Mouse (Mus musculus) neural tube, embryonic 12.5 days (tissue): ENCODE results near the gene Nab2. TPM values are rescaled to one million over a fixed set of nuclear protein-coding genes. Genes with fewer than 3 reads are reported as not detected.

Source experiments
- ATAC-seq: fragments of 200-750 bp; cut with Nextera tagmentation; 2 replicates; pipeline ENCODE4 v1.8.0; 2017; ENCODE audit warnings: low read depth, mild to moderate bottlenecking, moderate TSS enrichment, moderate library complexity; ENCODE audit not compliant: low FRiP score
- H3K27ac ChIP-seq: fragments of 300-500 bp; sonication (generic); 2 replicates; pipeline ENCODE4 v1.5.1; 2016
- H3K27me3 ChIP-seq: fragments of 300-500 bp; sonication (generic); replicated peaks from 2 replicates; pipeline ENCODE4 v1.6.1; 2016; ENCODE audit warnings: mild to moderate bottlenecking
- H3K36me3 ChIP-seq: fragments of 300-500 bp; sonication (generic); 2 replicates; pipeline ENCODE4 v1.6.1; 2016; ENCODE audit warnings: mild to moderate bottlenecking
- H3K4me1 ChIP-seq: fragments of 300-500 bp; sonication (generic); 2 replicates; pipeline ENCODE4 v1.6.1; 2016
- H3K4me2 ChIP-seq: fragments of 300-500 bp; sonication (generic); replicated peaks from 2 replicates; pipeline ENCODE4 v1.6.1; 2016; ENCODE audit warnings: mild to moderate bottlenecking
- H3K4me3 ChIP-seq: fragments of 300-500 bp; sonication (generic); 2 replicates; pipeline ENCODE4 v1.5.1; 2016
- H3K9ac ChIP-seq: fragments of 300-500 bp; sonication (generic); 2 replicates; pipeline ENCODE4 v1.6.1; 2016; ENCODE audit warnings: mild to moderate bottlenecking
- H3K9me3 ChIP-seq: fragments of 300-500 bp; sonication (generic); 2 replicates; pipeline ENCODE4 v1.6.1; 2016; ENCODE audit warnings: mild to moderate bottlenecking
- WGBS: fragments of 180-500 bp; shearing (Covaris S2); methylation state at CpG from one replicate; pipeline ENCODE4 v1.1.7; 2016; 5-methylcytosine and 5-hydroxymethylcytosine counted together
- polyA plus RNA-seq: library from polyadenylated mRNA; unstranded; fragments of >200 nt; fragmentation: Nextera tagmentation; extraction: Ambion mirVana; gene quantifications from 2 replicates; pipeline ENCODE4 v1.2.1, GENCODE M21; 2016

The Nab2 gene
- polyA plus RNA-seq = 5.6 and 6.9 TPM in 2 replicates

GRCm38 (mm10) chr10:127668093-127669050 lies at the start of gene Nab2:
Gene Nab2, minus strand, starts transcription at chr10:127668568.
- peaks cover 39% of the 10 kb centered on the region; the same call in 1 of the 2 replicates for H3K4me1 ChIP-seq

DNA sequence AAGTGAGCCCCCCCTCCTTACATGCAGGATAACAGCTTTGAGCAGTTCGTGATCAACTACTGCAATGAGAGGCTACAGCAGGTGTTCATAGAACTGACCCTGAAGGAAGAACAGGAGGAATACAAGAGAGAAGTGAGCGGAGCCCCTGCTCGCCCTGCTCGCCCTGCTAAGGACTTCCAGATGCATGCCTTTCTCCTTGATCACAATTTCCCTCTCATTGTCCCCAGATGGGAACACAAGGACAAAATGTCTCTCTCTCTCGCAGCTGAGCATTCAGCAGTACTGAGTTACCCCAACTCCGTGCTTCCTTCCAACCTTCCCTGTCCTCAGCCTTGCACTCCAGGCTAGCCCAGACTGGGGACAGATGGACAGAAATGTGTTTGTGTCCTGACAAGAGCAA lies 44.4 kb upstream of the Nab2 start:
- Histone ChIP-seq H3K4me2 (no peak overlapping the region), H3K27me3 (no peaks in the 10 kb centered on the region), H3K4me3 (no peak overlapping the region), H3K9me3 (no peaks in the 10 kb centered on the region), H3K36me3 (no peaks in the 10 kb centered on the region), H3K4me1 (no peaks in the 10 kb centered on the region), H3K27ac (no peak overlapping the region), H3K9ac (no peak overlapping the region)
- 84% methylated on average over 6 of the region's 6 CpGs for WGBS
- ATAC-seq = no peak

More at GRCm38 (mm10) chr10:127668093-127669050, at the start of gene Nab2:
- Histone ChIP-seq H3K9me3 (no peaks in the 10 kb centered on the region), H3K27me3 (peaks cover 55% of the 10 kb centered on the region), H3K4me2 (peak within 1 kb of the TSS; percentile 82), H3K36me3 (no peaks in the 10 kb centered on the region), H3K27ac (peak within 1 kb of the TSS; percentile 54; the same call in 1 of the 2 replicates), H3K9ac (peak within 1 kb of the TSS; percentile 56), H3K4me3 (peak within 1 kb of the TSS; percentile 53)
- 3% methylated on average over 40 of the region's 40 CpGs for WGBS
- ATAC-seq = peak; percentile 19; the same call in 1 of the 2 replicates

DNA sequence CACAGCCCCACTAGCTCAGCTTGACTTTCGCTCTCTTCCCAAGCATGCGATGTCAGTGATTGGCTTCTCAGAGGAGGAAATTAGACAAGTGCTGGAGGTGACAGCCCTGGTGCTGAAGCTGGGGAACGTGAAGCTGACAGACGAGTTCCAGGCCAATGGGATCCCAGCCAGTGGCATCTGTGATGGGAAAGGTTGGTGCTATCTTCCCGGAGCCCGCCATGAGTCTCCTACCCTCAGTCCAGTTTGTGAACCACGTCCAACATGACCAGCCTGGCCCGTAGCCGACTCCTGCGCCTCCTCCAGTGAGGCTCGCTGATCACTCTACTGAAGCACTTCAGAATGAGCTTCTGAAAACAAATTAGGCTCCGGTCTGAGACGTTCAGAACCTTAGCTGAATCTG lies 42.0 kb upstream of the Nab2 start:
- H3K4me1 ChIP-seq = no peaks in the 10 kb centered on the region
- H3K9ac ChIP-seq = no peak overlapping the region
- no peak overlapping the region for H3K4me3 ChIP-seq
- WGBS = 88% methylated on average over 13 of the region's 13 CpGs
- no peaks in the 10 kb centered on the region for H3K36me3 ChIP-seq
- ATAC-seq = no peak
- no peak overlapping the region for H3K27ac ChIP-seq
- H3K27me3 ChIP-seq = no peaks in the 10 kb centered on the region
- no peaks in the 10 kb centered on the region for H3K9me3 ChIP-seq
- H3K4me2 ChIP-seq = no peak overlapping the region

DNA sequence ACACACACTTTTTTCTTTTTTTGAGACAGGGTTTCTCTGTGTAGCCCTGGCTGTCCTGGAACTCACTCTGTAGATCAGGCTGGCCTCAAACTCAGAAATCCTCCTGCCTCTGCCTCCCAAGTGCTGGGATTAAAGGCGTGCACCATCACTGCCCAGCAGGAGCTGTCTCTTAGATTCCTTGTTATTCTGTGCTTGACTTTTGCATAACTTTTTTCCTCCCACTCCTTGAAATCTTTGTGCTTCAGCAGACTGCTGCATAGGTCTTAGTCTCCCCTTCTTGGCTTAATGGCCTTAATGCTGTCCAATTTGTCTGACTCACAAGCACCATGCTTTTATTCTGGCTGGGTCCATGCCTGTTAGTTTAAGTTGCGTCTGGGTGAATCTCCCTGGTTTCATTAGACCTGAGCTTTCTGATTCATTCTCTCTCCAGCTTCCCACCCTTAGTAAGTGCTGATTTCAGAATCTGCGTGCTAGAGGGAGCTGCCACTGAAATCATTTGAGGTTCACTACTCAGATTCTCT lies 40.5 kb upstream of the Nab2 start:
- Histone ChIP-seq H3K27me3 (no peaks in the 10 kb centered on the region), H3K27ac (no peak overlapping the region), H3K9ac (no peak overlapping the region), H3K36me3 (no peaks in the 10 kb centered on the region), H3K4me2 (no peak overlapping the region), H3K9me3 (no peaks in the 10 kb centered on the region), H3K4me3 (no peak overlapping the region), H3K4me1 (no peaks in the 10 kb centered on the region)
- no peak for ATAC-seq
- 86% methylated on average over 3 of the region's 3 CpGs for WGBS

DNA sequence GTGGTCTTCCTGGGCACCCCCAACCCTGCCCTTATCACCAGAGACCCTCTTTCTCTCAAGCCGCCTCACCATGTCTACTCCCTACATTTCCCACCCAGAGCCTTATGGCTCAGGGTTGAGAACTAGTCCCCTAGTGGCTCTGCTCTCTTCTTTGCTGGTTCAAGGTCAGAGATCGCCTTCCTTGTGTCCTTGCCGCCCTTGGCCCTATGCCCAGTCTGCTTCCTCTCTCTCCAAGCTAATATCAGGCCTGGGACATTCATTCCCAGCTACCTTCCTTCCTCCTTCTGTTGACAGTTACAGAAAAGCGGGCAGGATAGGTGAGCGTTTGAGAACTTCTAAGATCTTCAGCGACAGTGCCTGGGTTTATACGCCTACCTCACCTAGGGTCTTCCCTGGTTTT lies 39.4 kb upstream of the Nab2 start:
- Histone ChIP-seq H3K9ac (no peak overlapping the region), H3K27me3 (no peaks in the 10 kb centered on the region), H3K36me3 (no peaks in the 10 kb centered on the region), H3K4me2 (no peak overlapping the region), H3K4me1 (no peaks in the 10 kb centered on the region), H3K9me3 (no peaks in the 10 kb centered on the region), H3K4me3 (no peak overlapping the region), H3K27ac (no peak overlapping the region)
- 88% methylated on average over 7 of the region's 7 CpGs for WGBS
- no peak for ATAC-seq

GRCm38 (mm10) chr10:127705783-127706182 lies 37.4 kb upstream of the Nab2 start:
- Histone ChIP-seq H3K9me3 (no peaks in the 10 kb centered on the region), H3K4me3 (no peak overlapping the region), H3K27ac (no peak overlapping the region), H3K9ac (no peak overlapping the region), H3K4me1 (no peaks in the 10 kb centered on the region), H3K4me2 (no peak overlapping the region), H3K36me3 (no peaks in the 10 kb centered on the region), H3K27me3 (no peaks in the 10 kb centered on the region)
- WGBS = 94% methylated on average over 4 of the region's 4 CpGs
- ATAC-seq = no peak

DNA sequence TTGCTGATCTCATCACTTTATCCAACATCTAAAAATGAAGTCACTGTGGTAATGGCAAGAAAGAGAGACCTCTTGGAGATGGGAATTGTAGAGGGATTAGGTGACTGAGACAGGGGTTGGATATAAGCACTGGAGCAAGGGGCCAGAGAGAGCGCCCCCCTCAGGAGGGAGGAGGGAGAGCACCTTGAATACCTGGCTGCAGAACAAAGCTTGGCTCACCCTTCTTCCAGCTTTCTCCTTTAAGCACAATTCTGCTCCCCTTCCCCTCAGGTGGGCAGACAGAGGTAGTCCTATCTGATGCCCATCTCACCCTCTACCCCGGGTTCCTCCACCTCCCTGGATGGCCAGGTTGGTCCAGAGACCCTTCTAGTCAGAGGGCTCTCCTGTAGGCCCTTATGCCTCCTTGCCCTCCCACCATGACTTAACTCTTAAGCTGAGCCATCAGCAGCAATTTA lies 36.4 kb upstream of the Nab2 start, which contains the start of gene Myo1a:
Myo1a (plus strand) TSS at position 405 of the 455 bp plus-strand sequence.
- Histone ChIP-seq H3K27me3 (no peaks in the 10 kb centered on the region), H3K4me1 (no peaks in the 10 kb centered on the region), H3K4me3 (no peak within 1 kb of the TSS), H3K9ac (no peak within 1 kb of the TSS), H3K9me3 (no peaks in the 10 kb centered on the region), H3K36me3 (peaks cover 3% of the 10 kb centered on the region; the same call in 1 of the 2 replicates), H3K4me2 (no peak within 1 kb of the TSS), H3K27ac (no peak within 1 kb of the TSS)
- 70% methylated on average over 2 of the region's 2 CpGs for WGBS
- ATAC-seq = no peak

- Histone ChIP-seq H3K9ac (no peak overlapping the region), H3K36me3 (peaks cover 6% of the 10 kb centered on the region; the same call in 1 of the 2 replicates), H3K4me2 (no peak overlapping the region), H3K9me3 (no peaks in the 10 kb centered on the region), H3K27me3 (no peaks in the 10 kb centered on the region), H3K4me1 (no peaks in the 10 kb centered on the region), H3K27ac (no peak overlapping the region), H3K4me3 (no peak overlapping the region)
- ATAC-seq = no peak
- 66% methylated on average over 2 of the region's 2 CpGs for WGBS
Observed at GRCm38 (mm10) chr10:127704293-127704692, 35.9 kb upstream of the Nab2 start.

DNA sequence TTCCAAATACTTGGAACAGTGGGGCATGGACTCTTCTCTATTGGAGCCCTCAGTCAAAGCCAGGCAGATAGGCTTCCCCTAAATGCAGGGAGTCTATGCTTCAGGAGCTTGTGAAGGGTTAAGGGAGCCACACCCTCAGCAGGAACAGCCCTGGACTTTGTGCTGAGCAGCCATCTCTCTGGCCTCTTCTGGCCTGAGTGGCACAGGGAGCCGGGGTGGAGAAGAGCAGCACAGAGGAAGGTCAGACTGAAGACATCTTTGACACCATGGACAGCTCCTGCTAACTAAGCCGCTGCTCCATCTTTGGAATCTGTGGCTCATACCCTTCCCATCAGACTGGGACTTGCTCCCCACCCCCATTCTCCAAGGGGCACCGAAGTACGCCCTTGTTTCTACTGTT lies 34.9 kb upstream of the Nab2 start:
- Histone ChIP-seq H3K4me1 (no peaks in the 10 kb centered on the region), H3K36me3 (peaks cover 9% of the 10 kb centered on the region; the same call in 1 of the 2 replicates), H3K27me3 (no peaks in the 10 kb centered on the region), H3K9ac (no peak overlapping the region), H3K4me3 (no peak overlapping the region), H3K9me3 (no peaks in the 10 kb centered on the region), H3K4me2 (no peak overlapping the region), H3K27ac (no peak overlapping the region)
- no peak for ATAC-seq
- 44% methylated on average over 4 of the region's 4 CpGs for WGBS

DNA sequence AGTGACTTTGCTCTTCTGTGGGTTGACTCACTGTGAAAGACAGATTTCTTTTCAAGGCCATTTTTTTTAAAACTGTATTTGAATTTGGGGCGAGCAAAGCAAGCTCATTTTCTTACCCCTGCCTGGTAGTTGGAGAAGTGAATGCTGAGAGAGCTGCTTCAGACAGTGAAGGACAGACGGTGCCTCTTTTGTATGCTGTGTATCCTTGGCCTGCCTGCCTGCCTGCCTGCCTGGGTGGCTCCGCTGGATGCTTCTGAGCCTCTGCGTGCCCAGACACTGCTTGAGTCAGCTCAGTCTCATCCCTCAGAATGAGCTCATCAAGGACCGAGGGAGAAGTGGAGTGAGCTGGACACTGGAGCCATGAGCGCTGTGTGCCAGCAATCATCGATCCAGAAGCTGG lies 30.6 kb upstream of the Nab2 start:
- H3K27ac ChIP-seq = no peak overlapping the region
- WGBS = 93% methylated on average over 7 of the region's 7 CpGs
- H3K4me2 ChIP-seq = no peak overlapping the region
- no peaks in the 10 kb centered on the region for H3K9me3 ChIP-seq
- no peak overlapping the region for H3K4me3 ChIP-seq
- H3K9ac ChIP-seq = no peak overlapping the region
- no peak for ATAC-seq
- H3K4me1 ChIP-seq = no peaks in the 10 kb centered on the region
- peaks cover 27% of the 10 kb centered on the region for H3K36me3 ChIP-seq
- H3K27me3 ChIP-seq = no peaks in the 10 kb centered on the region

- no peak overlapping the region for H3K9ac ChIP-seq
- H3K9me3 ChIP-seq = no peaks in the 10 kb centered on the region
- no peaks in the 10 kb centered on the region for H3K27me3 ChIP-seq
- H3K27ac ChIP-seq = no peak overlapping the region
- H3K36me3 ChIP-seq = peaks cover 42% of the 10 kb centered on the region
- H3K4me3 ChIP-seq = no peak overlapping the region
- ATAC-seq = no peak
- no peak overlapping the region for H3K4me2 ChIP-seq
- no peaks in the 10 kb centered on the region for H3K4me1 ChIP-seq
- WGBS = 94% methylated on average over 7 of the region's 7 CpGs
Observed at GRCm38 (mm10) chr10:127695775-127696174, 27.4 kb upstream of the Nab2 start.

DNA sequence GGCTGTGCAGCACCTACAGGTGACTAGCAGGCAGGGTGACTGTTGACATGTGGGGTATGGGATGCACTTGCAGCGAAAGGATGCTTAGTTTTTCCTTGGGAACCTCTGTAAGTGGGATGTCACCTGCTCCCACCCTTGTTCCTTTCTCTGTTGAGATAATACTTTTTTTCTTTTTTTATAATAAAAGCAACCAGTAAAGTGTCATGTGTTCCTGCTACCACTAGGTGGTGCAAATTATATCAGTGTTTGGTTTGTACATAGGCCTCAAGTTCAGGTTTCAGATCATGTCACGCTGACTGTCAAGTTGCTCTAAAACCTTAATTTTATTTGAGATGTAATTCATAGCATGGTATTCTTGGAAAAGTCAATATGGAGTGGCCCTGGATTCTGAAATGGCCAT lies 26.3 kb upstream of the Nab2 start:
- H3K36me3 ChIP-seq = peaks cover 38% of the 10 kb centered on the region

More for the DNA sequence above, 26.3 kb upstream of the Nab2 start:
- H3K27me3 ChIP-seq = no peaks in the 10 kb centered on the region
- no peak overlapping the region for H3K9ac ChIP-seq
- 58% methylated on average over 2 of the region's 2 CpGs for WGBS
- H3K9me3 ChIP-seq = no peaks in the 10 kb centered on the region
- no peak overlapping the region for H3K4me3 ChIP-seq
- H3K27ac ChIP-seq = no peak overlapping the region
- no peaks in the 10 kb centered on the region for H3K4me1 ChIP-seq
- no peak overlapping the region for H3K4me2 ChIP-seq
- no peak for ATAC-seq
